8 mouse cellular contexts compared by ENCODE assay signal in the genomic region with DNA sequence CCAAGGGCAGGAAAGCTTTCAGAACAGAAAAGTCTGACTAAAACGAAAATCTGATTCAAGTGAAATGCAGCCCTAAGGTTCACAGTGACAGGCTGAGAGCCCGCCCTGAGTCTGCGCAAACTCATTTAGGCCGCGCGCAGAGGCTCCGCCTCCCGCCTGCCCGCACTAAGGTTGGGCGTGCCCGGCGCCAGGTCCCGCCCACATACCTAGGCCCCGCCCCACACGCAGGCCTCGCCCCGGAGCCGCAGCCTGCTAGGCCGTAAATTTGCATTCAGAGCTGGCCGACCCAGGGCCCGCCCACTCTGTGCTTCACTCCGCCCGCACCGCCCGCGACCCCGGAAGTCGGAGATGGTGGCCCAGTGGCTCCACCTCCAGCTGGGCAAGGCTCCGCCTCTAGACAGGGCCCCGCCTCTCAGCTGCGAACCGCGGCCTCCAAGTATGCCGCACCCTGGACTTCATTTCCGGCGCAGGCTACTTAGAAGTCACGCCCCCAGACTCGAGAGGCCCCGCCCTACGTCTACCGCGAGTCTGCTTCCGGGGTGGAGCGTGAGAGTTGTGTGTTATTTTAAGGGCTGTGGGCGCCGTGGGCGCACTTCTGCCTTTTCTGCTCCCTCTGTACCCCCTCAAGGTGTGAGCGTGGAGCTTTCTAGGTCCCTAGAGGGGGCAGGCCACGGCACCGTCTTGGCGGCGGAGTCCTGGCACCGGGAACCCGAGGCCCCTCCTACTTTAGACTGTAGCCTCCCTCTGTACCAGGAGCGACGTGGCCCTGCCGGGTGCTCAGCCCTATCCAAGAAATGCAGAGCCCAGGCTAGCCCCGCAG. TPM values are rescaled to one million over a fixed set of nuclear protein-coding genes. Genes with fewer than 3 reads are reported as not detected.
DNase-seq lines count a peak whose midpoint lies in the region; ATAC-seq and TF ChIP-seq lines count a peak whose summit lies in the region.

No protein-coding gene starts in this region.

- H3K4me1 ChIP-seq in erythroblast, embryonic 14.5 days (ENCODE audit: control insufficient read depth): peaks cover 30% of the 10 kb centered on the region
- H3K4me1 ChIP-seq in heart, embryonic 12.5 days (replicated peaks): no peaks in the 10 kb centered on the region
- peaks cover 12% of the 10 kb centered on the region; the same call in 1 of the 2 replicates for H3K4me1 ChIP-seq in kidney, postnatal 0 days (replicated peaks; ENCODE audit: insufficient read depth, low read length)
- H3K4me1 ChIP-seq in liver, embryonic 11.5 days (replicated peaks; ENCODE audit: control insufficient read depth, insufficient read depth, low read length): peaks cover 13% of the 10 kb centered on the region
- no peaks in the 10 kb centered on the region for H3K4me1 ChIP-seq in stomach, embryonic 14.5 days (ENCODE audit: control insufficient read depth, insufficient read depth, low read length)

- peak; percentile 62; the same call in 1 of the 2 replicates for TF ChIP-seq POLR2A in brain, embryonic 14.5 days (IDR thresholded peaks at IDR 0.05; ENCODE audit: borderline replicate concordance, extremely low read depth, insufficient read depth, insufficient read length, poor library complexity, severe bottlenecking)

- H3K27ac ChIP-seq in heart, embryonic 12.5 days (ENCODE audit: poor library complexity, severe bottlenecking): peak overlapping the region; percentile 82
- H3K27ac ChIP-seq in kidney, postnatal 0 days: peak overlapping the region; percentile 96
- peak overlapping the region; percentile 92 for H3K27ac ChIP-seq in liver, embryonic 11.5 days (ENCODE audit: low read depth, low read length)
- peak overlapping the region; percentile 94 for H3K27ac ChIP-seq in stomach, embryonic 14.5 days (ENCODE audit: low read length)

- no peak for TF ChIP-seq CTCF in C2C12 (IDR thresholded peaks at IDR 0.05; ENCODE audit: control insufficient read depth, insufficient read depth, insufficient read length)
- TF ChIP-seq CTCF in brain, embryonic 14.5 days (IDR thresholded peaks at IDR 0.05; ENCODE audit: borderline replicate concordance, extremely low read depth, insufficient read depth, insufficient read length): no peak
- TF ChIP-seq CTCF in kidney, postnatal 0 days (IDR thresholded peaks at IDR 0.05; ENCODE audit: low read depth): no peak; the same call in 1 of the 2 replicates

- ATAC-seq in heart, embryonic 12.5 days (ENCODE audit: insufficient number of reproducible peaks, low FRiP score): peak; percentile 99
- ATAC-seq in kidney, postnatal 0 days (replicated peaks; ENCODE audit: low FRiP score, low read depth): peak; percentile 99
- peak; percentile 99 for ATAC-seq in liver, embryonic 11.5 days (replicated peaks; ENCODE audit: low FRiP score)
- peak; percentile 99 for ATAC-seq in stomach, embryonic 14.5 days (ENCODE audit: insufficient number of reproducible peaks, insufficient read depth, low FRiP score, low read depth)

- H3K4me2 ChIP-seq in heart, embryonic 12.5 days: peak overlapping the region; percentile 62
- H3K4me2 ChIP-seq in kidney, postnatal 0 days (ENCODE audit: low read length): peak overlapping the region; percentile 54
- H3K4me2 ChIP-seq in liver, embryonic 11.5 days: peak overlapping the region; percentile 81
- peak overlapping the region; percentile 59 for H3K4me2 ChIP-seq in stomach, embryonic 14.5 days (replicated peaks; ENCODE audit: low read depth, low read length)

- H3K9ac ChIP-seq in heart, embryonic 12.5 days: peak overlapping the region; percentile 76
- H3K9ac ChIP-seq in kidney, postnatal 0 days (ENCODE audit: low read depth, low read length): peak overlapping the region; percentile 79
- peak overlapping the region; percentile 84 for H3K9ac ChIP-seq in liver, embryonic 11.5 days (ENCODE audit: low read depth, low read length)
- H3K9ac ChIP-seq in stomach, embryonic 14.5 days (replicated peaks; ENCODE audit: low read depth, low read length): peak overlapping the region; percentile 69

- H3K79me3 ChIP-seq in C2C12 (ENCODE audit: low read depth): peaks cover 2% of the 10 kb centered on the region

- peak overlapping the region; percentile 77 for H3ac ChIP-seq in C2C12 (ENCODE audit: control insufficient read depth, insufficient read length, low read depth)

- peak overlapping the region; percentile 55 for H3K4me3 ChIP-seq in C2C12 (ENCODE audit: insufficient read depth, poor library complexity, severe bottlenecking)
- peak overlapping the region; percentile 85 for H3K4me3 ChIP-seq in erythroblast, embryonic 14.5 days (replicated peaks)
- peak overlapping the region; percentile 68 for H3K4me3 ChIP-seq in heart, embryonic 12.5 days
- H3K4me3 ChIP-seq in kidney, postnatal 0 days (replicated peaks; ENCODE audit: low read depth, low read length): peak overlapping the region; percentile 64
- peak overlapping the region; percentile 72 for H3K4me3 ChIP-seq in liver, embryonic 11.5 days (ENCODE audit: low read depth, low read length)
- H3K4me3 ChIP-seq in stomach, embryonic 14.5 days (ENCODE audit: low read depth, low read length): peak overlapping the region; percentile 53

- under 1% methylated on average over 58 of the region's 58 CpGs for WGBS in heart, embryonic 12.5 days
- WGBS in kidney, postnatal 0 days: under 1% methylated on average over 58 of the region's 58 CpGs
- whole genome bisulfite sequencing in liver, embryonic 11.5 days: under 1% methylated on average over 58 of the region's 58 CpGs
- WGBS in stomach, embryonic 14.5 days: under 1% methylated on average over 58 of the region's 58 CpGs

- no peaks in the 10 kb centered on the region for H3K36me3 ChIP-seq in C2C12 (ENCODE audit: control insufficient read depth, insufficient read depth)
- H3K36me3 ChIP-seq in erythroblast, embryonic 14.5 days (ENCODE audit: control insufficient read depth): no peaks in the 10 kb centered on the region
- no peaks in the 10 kb centered on the region for H3K36me3 ChIP-seq in heart, embryonic 12.5 days
- no peaks in the 10 kb centered on the region for H3K36me3 ChIP-seq in kidney, postnatal 0 days (ENCODE audit: insufficient read depth, low read length)
- H3K36me3 ChIP-seq in liver, embryonic 11.5 days (ENCODE audit: control insufficient read depth, insufficient read depth, low read length): no peaks in the 10 kb centered on the region
- H3K36me3 ChIP-seq in stomach, embryonic 14.5 days (ENCODE audit: control insufficient read depth, insufficient read depth, low read length): no peaks in the 10 kb centered on the region

- peaks cover 2% of the 10 kb centered on the region; the same call in 1 of the 2 replicates for H3K9me3 ChIP-seq in erythroblast, embryonic 14.5 days (ENCODE audit: control insufficient read depth, low read length)
- H3K9me3 ChIP-seq in heart, embryonic 12.5 days (replicated peaks): no peaks in the 10 kb centered on the region
- H3K9me3 ChIP-seq in kidney, postnatal 0 days (replicated peaks; ENCODE audit: low read length): no peaks in the 10 kb centered on the region
- no peaks in the 10 kb centered on the region for H3K9me3 ChIP-seq in liver, embryonic 11.5 days (ENCODE audit: control insufficient read depth, low read length)
- H3K9me3 ChIP-seq in stomach, embryonic 14.5 days (ENCODE audit: control insufficient read depth, low read depth, low read length): no peaks in the 10 kb centered on the region

- H3K27me3 ChIP-seq in C2C12 (ENCODE audit: control insufficient read depth, insufficient read depth, insufficient read length): no peaks in the 10 kb centered on the region
- H3K27me3 ChIP-seq in erythroblast, embryonic 14.5 days (ENCODE audit: control insufficient read depth): peaks cover 5% of the 10 kb centered on the region
- peaks cover 13% of the 10 kb centered on the region; the same call in 1 of the 2 replicates for H3K27me3 ChIP-seq in heart, embryonic 12.5 days (replicated peaks)
- no peaks in the 10 kb centered on the region for H3K27me3 ChIP-seq in kidney, postnatal 0 days (ENCODE audit: insufficient read depth, low read length)
- H3K27me3 ChIP-seq in liver, embryonic 11.5 days (replicated peaks; ENCODE audit: control insufficient read depth, insufficient read depth, low read length): no peaks in the 10 kb centered on the region
- H3K27me3 ChIP-seq in stomach, embryonic 14.5 days (ENCODE audit: control insufficient read depth, insufficient read depth, low read length): no peaks in the 10 kb centered on the region

- peaks cover 9% of the 10 kb centered on the region for H3K79me2 ChIP-seq in C2C12 (ENCODE audit: control insufficient read depth, insufficient read depth)

- DNase-seq in brain, embryonic 14.5 days (ENCODE audit: low read depth): peak; percentile 100
- peak; percentile 99 for DNase-seq in kidney, postnatal 0 days (ENCODE audit: low spot score)
- DNase-seq in liver, embryonic 11.5 days (ENCODE audit: low spot score): peak; percentile 99
- peak; percentile 100 for DNase-seq in naive thymus-derived CD4-positive, alpha-beta T cell, adult 2 months (ENCODE audit: low read depth)

TF ChIP-seq in C2C12, 6 proteins besides CTCF, POLR2A, EP300 and RAD21:
- peak; percentile 69 for TF ChIP-seq MAX (IDR thresholded peaks at IDR 0.05)
- TF ChIP-seq CEBPB (IDR thresholded peaks at IDR 0.05; ENCODE audit: low read depth): no peak

RNA-seq across cellular contexts. Expression of a gene that starts 52.3 kb away (rescaled TPM):
- polyA plus RNA-seq in C2C12 (2012; fragmentation: generic; extraction: Trizol): 2.5 TPM
- polyA plus RNA-seq in brain, embryonic 14.5 days (2012; rRNA removed): 56.4 and 72.5 TPM in 2 replicates
- polyA plus RNA-seq in erythroblast, embryonic 14.5 days (2012): not detected in 2 replicates
- 1.3 and 1.5 TPM in 2 replicates for polyA plus RNA-seq in heart, embryonic 12.5 days (2016; fragmentation: Nextera tagmentation; extraction: Ambion mirVana)
- 24.9 and 26.3 TPM in 2 replicates for polyA plus RNA-seq in kidney, postnatal 0 days (2015; fragmentation: Nextera tagmentation; extraction: Ambion mirVana)
- 1.2 and 2.2 TPM in 2 replicates for polyA plus RNA-seq in liver, embryonic 11.5 days (2014; fragmentation: Nextera tagmentation; extraction: Ambion mirVana)
- polyA plus RNA-seq in stomach, embryonic 14.5 days (2014; fragmentation: Nextera tagmentation; extraction: Ambion mirVana): 0.75 and 2.5 TPM in 2 replicates

Comparison
In these comparisons a context has a peak if more than half of its experiments do, and no peak if none do; other contexts are left out.
1. Peak in every context shown above with its lines: DNase-seq, ATAC-seq, H3K4me3 ChIP-seq and H3K27ac ChIP-seq.